Mouse (Mus musculus) adrenal gland (tissue): ENCODE data around the gene L3mbtl2.

Experiments used
- intact Hi-C: fragments of 180-260 bp; cut with DNase I; formaldehyde crosslinking; loops from one replicate; pipeline ENCODE4 v1.15.1; 2025

Gene L3mbtl2

DNA sequence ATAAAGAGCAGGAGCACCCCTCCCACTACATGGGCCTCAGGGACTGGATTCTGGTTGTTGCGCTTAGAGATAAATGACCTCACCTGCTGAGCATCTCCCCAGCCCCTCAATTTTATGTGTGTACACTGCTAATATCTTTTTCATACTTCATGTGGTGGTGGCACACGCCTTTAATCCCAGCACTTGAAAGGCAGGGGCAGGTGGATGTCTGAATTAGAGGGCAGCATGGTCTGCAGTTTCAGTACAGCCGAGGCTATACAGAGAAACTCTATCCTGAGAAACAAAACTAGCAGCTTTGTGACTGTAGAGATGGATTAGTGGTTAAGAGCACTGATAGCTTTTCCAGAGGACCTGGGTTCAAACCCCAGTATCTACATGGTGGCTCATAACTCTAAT is 39.4 kb downstream of the L3mbtl2 start:
- intact Hi-C loops = no loop called here

DNA sequence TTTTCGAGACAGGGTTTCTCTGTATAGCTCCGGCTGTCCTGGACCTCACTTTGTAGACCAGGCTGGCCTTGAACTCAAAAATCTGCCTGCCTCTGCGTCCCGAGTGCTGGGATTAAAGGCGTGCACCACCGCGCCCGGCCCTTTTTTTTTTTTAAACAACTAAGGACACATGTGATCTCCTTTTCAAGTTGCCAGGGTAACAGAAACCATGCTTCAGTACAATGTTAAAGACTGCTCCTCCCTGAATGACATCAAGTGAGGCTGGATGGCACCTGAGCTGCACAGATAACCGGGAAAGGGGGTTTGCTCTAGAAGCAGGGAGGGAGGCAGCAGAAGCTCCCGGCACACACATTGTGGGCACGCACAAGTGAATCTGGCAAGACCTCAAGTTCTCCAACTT is 45.3 kb downstream of the L3mbtl2 start:
- intact Hi-C loops = no loop called here

DNA sequence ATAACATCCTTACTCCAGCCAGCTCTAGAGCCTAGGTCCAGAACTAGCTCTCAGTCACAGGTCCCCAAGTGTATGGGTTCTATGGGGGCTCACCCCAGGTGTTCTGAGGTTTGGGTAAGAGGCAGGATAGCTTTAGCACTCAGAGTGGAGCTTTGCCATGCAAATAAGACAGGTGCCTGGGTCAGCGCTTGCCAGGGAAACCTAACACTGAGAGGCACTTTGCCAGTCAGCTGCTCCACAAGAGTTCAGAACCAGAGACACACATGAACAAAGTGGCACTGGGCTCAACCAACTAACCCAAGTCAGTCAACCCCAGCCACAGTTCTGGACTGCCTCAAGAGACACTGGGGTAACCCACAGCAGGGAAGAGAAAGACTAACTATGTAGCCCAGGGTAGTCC is 46.0 kb downstream of the L3mbtl2 start:
- intact Hi-C loops = no loop called here

DNA sequence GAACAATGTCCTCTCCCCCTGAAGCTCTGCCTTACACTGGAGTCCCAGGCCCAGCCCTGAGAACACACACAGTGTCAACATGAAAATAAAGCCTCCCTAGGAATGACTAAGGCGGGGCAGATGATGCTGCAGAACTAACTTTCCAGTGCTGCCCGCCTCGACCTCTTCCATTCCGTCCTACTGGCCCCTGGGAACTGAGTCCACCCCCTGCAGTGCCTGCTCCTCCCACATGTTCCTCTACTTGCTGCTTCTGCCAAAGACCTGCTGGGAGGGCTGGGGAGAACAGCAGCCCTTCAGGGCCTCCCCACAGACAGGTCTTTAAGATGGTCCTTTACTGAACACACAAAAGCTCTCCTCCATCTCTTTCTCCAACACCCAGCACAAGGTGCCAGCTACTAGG is 47.1 kb downstream of the L3mbtl2 start:
- intact Hi-C loops = no loop called here

DNA sequence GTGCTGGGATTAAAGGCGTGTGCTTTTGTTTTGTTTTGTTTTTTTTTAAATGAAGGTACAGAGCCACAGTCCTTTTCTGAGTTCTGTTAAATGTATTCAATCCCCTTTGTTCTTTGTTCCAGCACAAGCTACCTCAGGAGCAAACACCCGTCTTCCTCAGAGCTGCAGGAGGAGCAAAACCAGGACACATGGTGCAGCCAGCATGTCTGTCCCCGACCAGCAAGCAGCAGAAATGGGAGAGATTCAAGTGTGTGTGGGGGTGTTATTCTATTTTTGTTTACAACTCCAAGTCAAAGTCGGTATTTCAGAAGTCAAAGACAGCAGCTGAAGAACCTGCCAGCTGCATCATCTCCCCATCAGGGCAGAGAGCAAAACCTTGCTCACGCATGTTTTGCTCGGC is 50.1 kb downstream of the L3mbtl2 start:
- intact Hi-C loops = no loop called here

DNA sequence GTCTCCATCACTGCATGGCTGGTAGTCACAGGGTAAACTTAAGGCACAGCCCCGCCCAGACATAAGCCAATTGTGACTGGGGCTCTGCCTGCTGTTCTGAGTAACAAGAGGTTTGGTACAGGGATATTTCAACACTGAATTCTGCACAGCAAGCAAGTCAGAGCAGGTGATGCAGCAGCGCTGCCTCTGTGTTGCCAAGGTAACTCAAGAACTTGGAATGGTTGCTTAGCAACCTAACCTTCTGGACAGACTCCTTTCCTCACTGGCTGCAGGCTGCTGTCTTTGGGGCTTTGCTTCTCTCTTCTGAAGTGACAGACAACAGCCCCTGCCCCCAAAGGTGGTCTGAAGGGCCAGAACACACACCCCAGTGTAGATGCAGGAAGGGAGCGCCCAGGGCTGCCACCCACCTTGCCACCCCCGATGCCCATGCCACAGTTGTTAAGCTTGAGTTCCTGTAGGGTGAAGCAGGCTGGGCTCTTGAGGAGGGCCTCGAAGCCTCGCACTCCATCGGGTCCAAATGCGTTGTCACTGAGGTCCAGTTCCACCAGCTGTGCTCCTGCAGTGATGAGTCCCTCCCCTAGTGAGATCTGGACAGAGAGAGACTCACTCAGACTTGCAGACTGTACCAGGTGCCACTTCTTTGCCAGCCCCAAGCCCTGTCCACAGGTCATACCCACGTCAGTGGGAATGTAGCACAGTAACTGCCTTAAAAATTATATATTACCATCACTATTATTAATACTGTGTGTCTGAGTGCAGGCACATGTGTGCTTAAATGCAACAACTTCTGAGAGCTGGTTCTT is 54.8 kb downstream of the L3mbtl2 start:
- intact Hi-C loops = no loop called here

DNA sequence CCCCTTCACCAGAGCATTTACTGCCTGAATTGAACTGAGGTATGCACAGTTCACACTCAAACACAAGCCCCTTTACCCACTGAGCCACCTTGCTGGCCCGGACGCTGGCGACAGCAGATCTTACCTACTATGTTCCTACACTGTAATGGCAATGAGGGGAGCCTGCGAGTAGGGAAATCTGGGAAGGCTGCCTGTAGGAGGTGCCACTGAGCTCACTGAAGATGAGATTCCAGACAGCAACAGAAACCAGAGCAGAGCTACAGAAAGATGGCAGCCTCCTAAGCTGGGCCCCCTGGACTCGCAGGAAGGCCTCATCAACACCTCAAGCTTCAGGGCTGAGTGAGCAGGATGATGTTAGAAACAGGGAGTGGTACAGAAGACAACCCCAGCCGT is 55.4 kb downstream of the L3mbtl2 start:
- intact Hi-C loops = no loop called here

DNA sequence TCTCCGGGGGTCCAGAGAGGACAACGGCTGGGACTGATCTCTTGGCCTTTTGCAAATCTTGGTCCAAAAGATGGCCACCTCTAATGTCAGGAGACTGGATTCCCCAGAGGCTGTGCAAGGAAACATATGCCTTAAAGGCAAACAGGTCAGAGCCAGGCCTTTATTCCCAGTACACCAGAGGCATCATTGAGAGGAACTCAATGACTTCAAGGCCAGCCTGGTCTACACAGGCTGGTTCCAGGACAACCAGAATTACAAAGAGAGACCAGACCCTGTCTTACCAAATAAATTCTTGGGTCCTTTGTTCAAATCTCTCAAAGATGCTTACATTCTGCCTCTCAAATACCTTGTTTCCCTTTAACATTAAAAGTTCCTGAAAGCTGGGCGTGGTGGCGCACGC is 58.7 kb downstream of the L3mbtl2 start:
- intact Hi-C loops = no loop called here

DNA sequence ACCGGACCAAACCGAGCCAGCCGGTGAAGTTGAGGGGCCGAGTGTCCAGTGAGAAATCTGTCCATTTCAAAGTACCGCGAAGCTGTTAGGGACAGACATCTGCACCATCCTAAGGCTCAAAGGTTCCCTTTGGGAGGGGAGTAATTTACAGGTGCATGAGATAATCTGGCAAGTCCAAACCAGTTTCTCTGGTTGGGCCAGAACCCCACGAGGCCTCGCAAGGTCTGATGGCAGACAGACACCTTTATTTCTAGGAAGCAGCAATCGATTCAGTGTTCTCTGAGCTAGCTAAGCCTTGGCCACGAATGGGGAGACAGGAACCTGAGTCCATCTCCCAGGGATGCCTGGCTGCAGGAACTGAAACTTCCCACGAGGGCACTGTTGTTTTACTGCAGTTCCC is 60.0 kb downstream of the L3mbtl2 start:
- intact Hi-C loops = no loop called here

DNA sequence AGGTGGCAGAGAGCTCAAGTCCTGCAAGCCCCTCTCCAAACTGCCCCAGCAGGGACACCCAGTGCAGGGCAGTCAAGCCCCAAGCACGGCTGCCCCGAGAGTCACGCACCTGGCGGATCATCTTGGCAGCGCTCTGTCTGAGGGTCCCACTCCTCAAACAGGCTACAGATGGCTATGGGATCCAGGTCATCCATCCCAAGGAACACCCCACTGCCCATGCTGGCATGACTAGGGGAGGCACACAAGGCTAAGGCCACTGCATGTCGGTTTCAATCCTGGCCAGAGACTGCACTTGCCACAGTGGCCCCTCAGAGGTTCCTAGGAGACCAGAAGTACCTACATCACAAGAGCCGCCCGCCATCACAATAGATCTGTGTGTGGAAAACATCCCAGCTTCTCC is 62.3 kb downstream of the L3mbtl2 start:
- intact Hi-C loops = no loop called here

DNA sequence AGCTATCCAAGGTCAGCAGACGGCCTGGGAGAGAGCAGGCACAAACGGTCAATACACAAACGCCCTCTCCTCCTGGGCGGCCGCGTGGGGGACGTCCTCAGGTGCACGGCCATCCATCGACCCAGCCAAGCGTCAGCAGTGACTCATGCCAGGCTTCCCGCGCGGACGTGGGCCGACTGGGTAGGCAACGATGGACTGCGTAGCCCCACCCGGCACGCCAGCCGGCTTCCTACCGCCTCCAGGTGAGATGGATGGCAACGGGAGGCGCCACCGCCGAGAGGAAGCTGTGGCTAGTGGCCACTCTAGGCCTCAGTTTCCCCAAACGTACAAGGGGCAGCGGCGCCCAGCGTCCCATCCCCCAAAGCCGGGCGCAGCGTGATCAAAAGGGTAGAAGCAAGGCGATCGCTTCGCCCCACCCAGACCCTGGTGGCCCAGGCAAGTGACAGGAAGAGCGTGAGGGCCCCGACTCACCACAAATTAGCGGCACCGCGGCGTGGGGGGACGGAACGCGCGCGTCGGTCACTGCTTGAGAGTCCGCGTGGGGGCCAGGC is 65.6 kb downstream of the L3mbtl2 start:
- intact Hi-C loops = no loop called here

DNA sequence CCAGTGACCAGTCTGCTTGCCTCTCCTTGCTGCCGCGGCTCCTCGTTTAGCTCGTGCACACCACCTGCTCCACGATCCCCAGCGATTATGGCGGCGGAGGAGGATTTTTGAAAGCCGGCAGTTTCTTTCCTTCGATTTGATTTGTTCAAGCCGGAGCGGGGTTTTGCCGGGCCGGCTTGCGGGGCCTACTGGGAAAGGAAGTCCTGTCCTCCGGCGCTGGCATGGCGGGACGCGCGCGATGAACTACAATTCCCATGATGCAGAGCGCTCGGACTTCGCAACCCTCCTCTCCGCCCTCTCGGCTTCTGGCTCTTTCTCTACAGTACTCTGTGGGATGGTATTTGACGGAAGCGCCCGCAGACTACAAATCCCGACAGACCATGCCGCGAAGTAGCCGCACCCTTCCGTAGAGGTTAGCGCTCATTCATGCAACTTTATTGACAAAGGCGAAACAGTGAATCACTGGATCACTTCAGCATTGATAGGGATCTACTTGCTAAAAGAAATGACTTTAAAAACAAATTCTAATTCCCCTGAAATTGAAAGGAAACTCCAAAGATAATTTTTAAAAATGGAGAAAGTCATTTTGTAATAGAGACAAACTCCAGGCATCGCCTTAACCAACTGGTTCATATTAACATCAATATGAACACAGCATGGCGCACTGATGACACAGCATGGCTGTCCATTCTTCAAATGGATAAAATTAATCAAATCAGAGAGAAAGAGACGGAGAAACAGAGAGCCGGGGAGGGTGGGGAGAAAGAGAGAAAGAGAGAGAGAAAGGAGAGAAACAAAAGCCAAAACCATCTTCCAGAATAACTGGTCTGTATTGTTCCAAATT is 66.3 kb downstream of the L3mbtl2 start:
- intact Hi-C loops = loop anchor here (10.0 kb wide), 1 partner anchor 185 kb away; no protein-coding TSS in a partner anchor

DNA sequence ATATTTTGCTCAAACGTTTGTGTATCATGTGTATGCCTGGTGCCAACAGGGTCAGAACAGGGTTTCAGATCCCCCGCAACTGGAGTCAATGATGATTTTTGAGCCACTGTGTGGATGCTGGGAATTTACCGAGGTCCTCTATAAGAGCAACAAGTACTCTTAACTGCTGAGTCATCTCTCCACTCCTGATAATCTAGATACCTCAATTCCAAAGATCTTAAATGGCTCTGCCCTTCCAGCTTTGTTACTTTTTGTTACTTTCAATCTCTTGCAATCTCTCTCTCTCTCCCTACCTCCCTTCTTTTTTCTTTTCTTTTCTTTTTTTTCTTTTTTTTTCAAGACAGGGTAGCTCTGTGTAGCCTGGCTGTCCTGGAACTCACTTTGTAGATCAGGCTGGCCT is 71.4 kb downstream of the L3mbtl2 start:
- intact Hi-C loops = loop anchor here (10.0 kb wide), 1 partner anchor 180 kb away; no protein-coding TSS in a partner anchor
